Mouse (Mus musculus): Measurements from ENCODE around the gene Hist1h2bg.
A peak's percentile ranks its signal among the peaks of the same experiment; 100 is the strongest.

The Hist1h2bg gene

DNA sequence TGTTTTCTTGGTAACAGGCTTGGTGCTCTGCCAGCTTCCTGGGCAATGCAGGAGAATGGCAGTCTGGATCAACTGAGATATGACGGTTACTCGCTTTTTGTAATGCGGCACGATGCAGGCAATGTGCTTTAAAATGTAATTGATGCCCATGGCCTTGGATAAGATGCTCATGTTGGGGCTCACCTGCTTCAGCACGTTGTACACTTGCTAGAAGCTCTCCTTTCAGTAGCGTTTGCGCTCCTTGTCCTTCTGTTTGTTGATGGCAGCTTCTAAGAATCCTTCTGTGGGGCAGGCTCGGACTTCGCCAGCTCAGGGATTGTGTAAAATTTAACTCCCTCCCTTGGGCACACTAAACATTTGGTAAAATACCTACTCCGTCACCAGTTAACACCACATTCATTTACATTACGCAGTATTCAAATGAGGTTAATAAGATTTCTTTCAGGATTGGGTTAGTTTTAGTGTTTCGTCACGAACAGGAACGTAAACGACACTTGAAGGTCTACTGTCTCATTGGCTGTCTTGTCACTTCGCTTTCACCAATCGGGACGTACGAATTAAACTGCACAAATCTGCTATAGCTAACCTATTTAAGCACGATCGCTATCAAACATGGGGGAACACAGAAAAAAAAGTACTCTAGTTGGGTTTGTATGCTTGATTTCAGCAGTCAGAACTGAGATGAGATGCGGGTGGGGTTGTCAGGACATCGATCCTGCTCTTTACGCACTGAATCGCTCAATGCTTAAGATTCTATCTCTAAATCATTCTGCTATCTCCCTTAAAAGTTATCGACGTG is 49.7 kb downstream of the Hist1h2bg start, which contains the start of gene Hist1h2be:
Hist1h2be (minus strand) TSS at position 392 of the 799 bp plus-strand sequence.
- peak; percentile 93 for DNase-seq (ENCODE audit: low spot score)
